ENCODE assay signal across 8 mouse cellular contexts in the genomic region with DNA sequence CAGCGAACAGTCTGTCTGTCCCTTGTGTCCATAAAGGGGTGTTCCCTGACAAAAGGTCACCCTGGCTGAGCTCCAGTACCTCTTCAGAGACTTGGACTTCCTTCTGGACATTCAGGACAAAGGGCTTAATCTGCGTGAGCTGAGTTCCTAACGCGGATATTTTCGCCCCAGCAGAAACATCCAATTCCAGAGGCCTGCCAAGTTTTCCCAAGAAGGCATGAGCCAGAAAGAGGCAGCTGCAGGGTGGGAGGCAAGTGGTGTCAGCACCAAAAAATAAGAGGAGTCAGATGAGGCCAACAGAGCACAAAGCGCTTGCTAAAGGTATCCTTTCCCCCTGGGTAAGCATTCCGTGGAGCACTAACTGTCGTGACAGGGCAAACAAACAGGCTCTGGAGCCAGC.
DNase-seq lines count a peak whose midpoint lies in the region; ATAC-seq lines count a peak whose summit lies in the region.

No protein-coding gene starts in this region.

- H3K4me3 ChIP-seq in intestine, embryonic 15.5 days (replicated peaks): no peak overlapping the region
- H3K4me3 ChIP-seq in midbrain, embryonic 15.5 days: no peak overlapping the region

- 23% methylated on average over 8 of the region's 8 CpGs for WGBS in intestine, embryonic 15.5 days
- WGBS in midbrain, embryonic 15.5 days: 25% methylated on average over 8 of the region's 8 CpGs

- no peaks in the 10 kb centered on the region for H3K36me3 ChIP-seq in intestine, embryonic 15.5 days
- no peaks in the 10 kb centered on the region for H3K36me3 ChIP-seq in midbrain, embryonic 15.5 days (replicated peaks)

- H3K4me1 ChIP-seq in intestine, embryonic 15.5 days (replicated peaks): peaks cover 34% of the 10 kb centered on the region
- H3K4me1 ChIP-seq in midbrain, embryonic 15.5 days: no peaks in the 10 kb centered on the region

- H3K9ac ChIP-seq in intestine, embryonic 15.5 days: no peak overlapping the region
- no peak overlapping the region for H3K9ac ChIP-seq in midbrain, embryonic 15.5 days

- no peaks in the 10 kb centered on the region for H3K9me3 ChIP-seq in intestine, embryonic 15.5 days
- H3K9me3 ChIP-seq in midbrain, embryonic 15.5 days: no peaks in the 10 kb centered on the region

- H3K27ac ChIP-seq in intestine, embryonic 15.5 days: peak overlapping the region; percentile 67
- H3K27ac ChIP-seq in midbrain, embryonic 15.5 days: 0 out of 2 replicates have a peak overlapping the region, but pooled peaks have one; percentile 17

- H3K4me2 ChIP-seq in intestine, embryonic 15.5 days (replicated peaks): no peak overlapping the region
- H3K4me2 ChIP-seq in midbrain, embryonic 15.5 days: no peak overlapping the region

- ATAC-seq in intestine, embryonic 15.5 days: no peak
- ATAC-seq in midbrain, embryonic 15.5 days (replicated peaks): no peak
- no peak for ATAC-seq in megakaryocyte progenitor cell, adult 5-6 weeks (replicated peaks; ENCODE audit: poor library complexity)

- DNase-seq in NIH3T3 (ENCODE audit: low read depth): peak; percentile 72
- peak; percentile 41 for DNase-seq in cerebellum, adult 9-10 months
- peak; percentile 65 for DNase-seq in gastrocnemius, postnatal 10 days
- DNase-seq in left cerebral cortex, adult 8-10 months (ENCODE audit: low spot score in 2 of 2): peak; percentile 51 to 84
- peak; percentile 82 for DNase-seq in testis, postnatal 10 days (ENCODE audit: low spot score)

- no peaks in the 10 kb centered on the region for H3K27me3 ChIP-seq in intestine, embryonic 15.5 days (replicated peaks)
- H3K27me3 ChIP-seq in midbrain, embryonic 15.5 days (replicated peaks): no peaks in the 10 kb centered on the region
